Mouse (Mus musculus): ENCODE results near the gene Clec16a. TPM values are rescaled to one million over a fixed set of nuclear protein-coding genes. Genes with fewer than 3 reads are reported as not detected.
A peak's percentile ranks its signal among the peaks of the same experiment; 100 is the strongest.

The Clec16a gene
- polyA plus RNA-seq, 1 experiment from 2014 or later = 68.7 TPM

GRCm38 (mm10) chr16:10771769-10772510 lies 226.8 kb downstream of the Clec16a start:
- no peaks in the 10 kb centered on the region; the same call in 1 of the 2 replicates for H3K27me3 ChIP-seq (ENCODE audit: control insufficient read depth, insufficient read depth, low read length)
- no peak overlapping the region for H3K27ac ChIP-seq
- WGBS = 60% methylated on average over 19 of the region's 19 CpGs
- H3K9me3 ChIP-seq (ENCODE audit: control insufficient read depth, low read length) = no peaks in the 10 kb centered on the region
- no peaks in the 10 kb centered on the region for H3K36me3 ChIP-seq (replicated peaks; ENCODE audit: control insufficient read depth, insufficient read depth)
- DNase-seq (ENCODE audit: low spot score) (no peak), ATAC-seq (ENCODE audit: low FRiP score) (no peak)
- H3K4me3 ChIP-seq (replicated peaks; ENCODE audit: low read length) = no peak overlapping the region
- no peaks in the 10 kb centered on the region for H3K4me1 ChIP-seq (replicated peaks; ENCODE audit: control insufficient read depth, insufficient read depth, low read length)
- no peak overlapping the region for H3K9ac ChIP-seq
- no peak overlapping the region for H3K4me2 ChIP-seq (replicated peaks)

DNA sequence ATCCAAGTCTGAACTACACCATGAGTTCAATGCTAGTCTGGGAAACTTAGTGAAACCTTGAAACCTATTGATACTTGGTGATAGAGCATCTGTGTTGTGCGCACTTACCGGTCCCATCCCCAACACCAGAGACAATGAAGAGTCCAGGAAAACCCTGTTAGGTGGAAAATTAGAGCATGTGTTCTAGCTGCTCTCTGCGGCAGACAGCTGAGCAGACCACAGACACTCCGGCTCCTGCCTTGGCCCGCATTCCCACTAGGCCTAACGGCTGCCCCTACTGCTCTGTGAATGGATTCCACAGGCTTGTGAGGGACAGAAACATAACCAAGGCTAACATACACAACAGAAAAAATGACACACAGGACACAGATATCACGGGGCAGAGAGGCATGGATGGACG lies 228.4 kb downstream of the Clec16a start:
- H3K4me2 ChIP-seq (replicated peaks) = no peak overlapping the region
- no peaks in the 10 kb centered on the region for H3K9me3 ChIP-seq (ENCODE audit: control insufficient read depth, low read length)
- H3K36me3 ChIP-seq (replicated peaks; ENCODE audit: control insufficient read depth, insufficient read depth) = no peaks in the 10 kb centered on the region
- no peaks in the 10 kb centered on the region for H3K4me1 ChIP-seq (replicated peaks; ENCODE audit: control insufficient read depth, insufficient read depth, low read length)
- ATAC-seq (ENCODE audit: low FRiP score) (no peak), DNase-seq (ENCODE audit: low spot score) (no peak)
- no peak overlapping the region for H3K9ac ChIP-seq
- 81% methylated on average over 8 of the region's 8 CpGs for WGBS
- no peaks in the 10 kb centered on the region; the same call in 1 of the 2 replicates for H3K27me3 ChIP-seq (ENCODE audit: control insufficient read depth, insufficient read depth, low read length)
- H3K4me3 ChIP-seq (replicated peaks; ENCODE audit: low read length) = no peak overlapping the region
- H3K27ac ChIP-seq = no peak overlapping the region

- no peaks in the 10 kb centered on the region for H3K4me1 ChIP-seq (replicated peaks; ENCODE audit: control insufficient read depth, insufficient read depth, low read length)
- H3K9me3 ChIP-seq (ENCODE audit: control insufficient read depth, low read length) = no peaks in the 10 kb centered on the region
- no peak overlapping the region for H3K9ac ChIP-seq
- H3K27me3 ChIP-seq (ENCODE audit: control insufficient read depth, insufficient read depth, low read length) = no peaks in the 10 kb centered on the region; the same call in 1 of the 2 replicates
- DNase-seq (ENCODE audit: low spot score) (no peak), ATAC-seq (ENCODE audit: low FRiP score) (no peak)
- H3K4me2 ChIP-seq (replicated peaks) = no peak overlapping the region
- no peak overlapping the region for H3K4me3 ChIP-seq (replicated peaks; ENCODE audit: low read length)
- no peaks in the 10 kb centered on the region for H3K36me3 ChIP-seq (replicated peaks; ENCODE audit: control insufficient read depth, insufficient read depth)
- H3K27ac ChIP-seq = no peak overlapping the region
- 71% methylated on average over 4 of the region's 4 CpGs for WGBS
Observed at GRCm38 (mm10) chr16:10774726-10775125, 229.6 kb downstream of the Clec16a start.

GRCm38 (mm10) chr16:10776322-10776721 lies 231.2 kb downstream of the Clec16a start:
- WGBS = 77% methylated on average over 7 of the region's 7 CpGs
- H3K36me3 ChIP-seq (replicated peaks; ENCODE audit: control insufficient read depth, insufficient read depth) = no peaks in the 10 kb centered on the region
- no peaks in the 10 kb centered on the region for H3K9me3 ChIP-seq (ENCODE audit: control insufficient read depth, low read length)
- H3K27ac ChIP-seq = no peak overlapping the region
- no peak overlapping the region for H3K4me3 ChIP-seq (replicated peaks; ENCODE audit: low read length)
- no peak for DNase-seq (ENCODE audit: low spot score)
- no peak overlapping the region for H3K4me2 ChIP-seq (replicated peaks)
- no peaks in the 10 kb centered on the region for H3K27me3 ChIP-seq (ENCODE audit: control insufficient read depth, insufficient read depth, low read length)
- no peaks in the 10 kb centered on the region for H3K4me1 ChIP-seq (replicated peaks; ENCODE audit: control insufficient read depth, insufficient read depth, low read length)
- H3K9ac ChIP-seq = no peak overlapping the region
- no peak for ATAC-seq (ENCODE audit: low FRiP score)

DNA sequence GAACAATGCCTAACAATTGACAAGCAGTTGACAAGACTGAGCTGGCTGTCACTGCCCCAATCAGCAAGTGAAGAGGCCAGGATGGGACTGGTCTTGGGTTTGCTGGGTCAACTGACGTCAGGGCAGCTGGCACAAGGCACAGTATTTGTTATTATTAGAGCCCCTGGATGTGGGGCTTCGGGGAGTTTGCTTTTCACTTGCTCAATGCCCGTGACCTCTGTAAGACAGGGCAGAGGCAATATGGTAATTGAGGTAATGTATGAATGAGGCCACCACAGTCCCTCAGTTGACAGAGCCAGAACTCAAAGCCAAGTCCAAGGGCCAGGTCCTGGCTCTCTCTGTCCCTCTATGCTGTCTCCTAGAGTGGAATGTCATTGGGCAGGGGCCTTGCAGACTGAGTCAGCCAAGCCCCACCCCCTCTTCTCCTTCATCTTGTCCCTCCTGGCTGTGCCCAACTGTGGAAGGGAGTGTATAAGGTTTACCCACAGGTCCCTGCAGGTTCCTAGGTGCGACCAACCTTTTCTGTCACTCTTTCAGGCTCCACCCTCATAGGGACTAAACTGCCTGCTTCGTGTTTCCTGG lies 232.5 kb downstream of the Clec16a start:
- Histone ChIP-seq H3K27ac (no peak overlapping the region), H3K36me3 (replicated peaks; ENCODE audit: control insufficient read depth, insufficient read depth) (no peaks in the 10 kb centered on the region), H3K27me3 (ENCODE audit: control insufficient read depth, insufficient read depth, low read length) (0 out of 2 replicates have a peak, but pooled peaks cover 2% of the 10 kb centered on the region), H3K9me3 (ENCODE audit: control insufficient read depth, low read length) (no peaks in the 10 kb centered on the region), H3K4me1 (replicated peaks; ENCODE audit: control insufficient read depth, insufficient read depth, low read length) (0 out of 2 replicates have a peak, but pooled peaks cover 9% of the 10 kb centered on the region), H3K4me3 (replicated peaks; ENCODE audit: low read length) (no peak overlapping the region), H3K9ac (no peak overlapping the region), H3K4me2 (replicated peaks) (no peak overlapping the region)
- no peak for DNase-seq (ENCODE audit: low spot score)
- WGBS = 64% methylated on average over 5 of the region's 5 CpGs
- no peak for ATAC-seq (ENCODE audit: low FRiP score)

DNA sequence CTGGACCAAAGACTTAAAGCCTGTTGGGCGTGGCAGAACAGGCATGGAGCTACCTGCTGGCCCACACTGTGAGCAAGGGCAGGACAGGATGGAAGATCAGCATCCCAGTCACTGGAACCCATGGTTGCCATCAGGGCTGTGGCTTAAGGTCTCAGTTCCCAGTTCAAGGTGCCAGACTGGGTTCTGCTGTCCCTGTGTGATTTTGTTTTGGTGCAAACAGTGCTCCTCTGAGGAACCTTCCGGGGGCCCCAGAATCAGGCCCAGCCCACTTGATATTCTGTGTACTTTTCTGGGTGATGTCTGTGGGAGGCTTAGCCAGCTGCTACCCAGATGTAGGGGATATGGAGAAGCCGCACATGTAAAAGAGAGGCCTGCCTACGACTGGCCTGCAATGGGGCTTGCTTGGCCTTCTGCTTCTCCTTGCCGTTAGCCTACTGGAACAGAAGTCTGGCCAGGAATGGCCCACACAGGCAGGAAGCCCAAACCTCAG lies 235.5 kb downstream of the Clec16a start:
- Histone ChIP-seq H3K27me3 (ENCODE audit: control insufficient read depth, insufficient read depth, low read length) (peaks cover 22% of the 10 kb centered on the region), H3K4me1 (replicated peaks; ENCODE audit: control insufficient read depth, insufficient read depth, low read length) (peaks cover 23% of the 10 kb centered on the region; the same call in 1 of the 2 replicates), H3K4me2 (replicated peaks) (no peak overlapping the region), H3K27ac (no peak overlapping the region), H3K9ac (no peak overlapping the region), H3K36me3 (replicated peaks; ENCODE audit: control insufficient read depth, insufficient read depth) (no peaks in the 10 kb centered on the region), H3K4me3 (replicated peaks; ENCODE audit: low read length) (no peak overlapping the region), H3K9me3 (ENCODE audit: control insufficient read depth, low read length) (no peaks in the 10 kb centered on the region)
- DNase-seq (ENCODE audit: low spot score) = no peak
- no peak for ATAC-seq (ENCODE audit: low FRiP score)
- 89% methylated on average over 5 of the region's 5 CpGs for WGBS

- ATAC-seq (ENCODE audit: low FRiP score) (no peak), DNase-seq (ENCODE audit: low spot score) (no peak)
- Histone ChIP-seq H3K4me2 (replicated peaks) (no peak overlapping the region), H3K4me1 (replicated peaks; ENCODE audit: control insufficient read depth, insufficient read depth, low read length) (peaks cover 28% of the 10 kb centered on the region), H3K36me3 (replicated peaks; ENCODE audit: control insufficient read depth, insufficient read depth) (no peaks in the 10 kb centered on the region), H3K4me3 (replicated peaks; ENCODE audit: low read length) (no peak overlapping the region), H3K9ac (0 out of 2 replicates have a peak overlapping the region, but pooled peaks have one; percentile 16), H3K9me3 (ENCODE audit: control insufficient read depth, low read length) (no peaks in the 10 kb centered on the region), H3K27ac (no peak overlapping the region), H3K27me3 (ENCODE audit: control insufficient read depth, insufficient read depth, low read length) (peaks cover 22% of the 10 kb centered on the region)
- 43% methylated on average over 9 of the region's 9 CpGs for WGBS
Observed at GRCm38 (mm10) chr16:10781862-10782371, 236.8 kb downstream of the Clec16a start.

DNA sequence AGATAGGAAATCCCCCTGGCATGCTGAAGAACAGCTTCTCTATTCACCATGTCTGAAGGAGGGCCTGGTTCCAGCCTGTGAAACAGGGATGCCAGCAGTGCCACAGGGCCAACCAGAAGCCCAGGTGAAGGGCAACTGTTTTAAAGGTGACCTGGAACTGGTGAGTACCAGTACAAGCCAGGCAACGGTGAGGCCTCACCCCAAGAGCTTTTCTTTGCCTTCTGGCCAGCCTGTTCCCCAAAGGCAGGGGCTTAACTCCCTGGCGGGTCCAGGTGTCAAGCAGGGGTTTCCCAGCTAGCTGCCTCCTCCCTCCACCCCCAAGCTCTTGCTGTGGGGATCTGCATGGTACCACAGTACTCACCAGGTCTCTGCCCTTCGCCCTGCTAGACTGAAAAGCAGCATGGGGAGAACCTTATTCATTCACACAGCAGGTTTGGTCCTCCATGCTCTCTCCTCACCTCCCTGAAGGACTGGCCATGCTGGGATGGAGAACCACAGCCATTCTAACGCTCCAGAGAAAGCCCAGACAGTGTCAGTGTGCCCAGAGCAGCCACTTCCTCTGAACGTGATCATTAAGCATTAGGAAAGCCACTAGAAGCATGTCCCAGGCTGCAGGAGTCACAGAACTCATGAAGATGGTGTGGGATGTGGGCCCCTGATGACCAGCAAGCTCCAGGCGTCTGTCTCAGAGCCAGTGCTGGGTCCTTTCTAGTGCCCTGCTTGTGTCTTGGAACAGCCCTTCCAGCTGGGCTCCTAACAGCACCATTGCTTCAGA lies 237.4 kb downstream of the Clec16a start:
- H3K27ac ChIP-seq = no peak overlapping the region
- H3K36me3 ChIP-seq (replicated peaks; ENCODE audit: control insufficient read depth, insufficient read depth) = no peaks in the 10 kb centered on the region
- peak overlapping the region; percentile 97; the same call in 1 of the 2 replicates for H3K4me2 ChIP-seq (replicated peaks)
- DNase-seq (ENCODE audit: low spot score) (no peak), ATAC-seq (ENCODE audit: low FRiP score) (no peak)
- no peak overlapping the region for H3K4me3 ChIP-seq (replicated peaks; ENCODE audit: low read length)
- WGBS = 40% methylated on average over 6 of the region's 6 CpGs
- H3K9ac ChIP-seq = peak overlapping the region; percentile 16; the same call in 1 of the 2 replicates
- H3K27me3 ChIP-seq (ENCODE audit: control insufficient read depth, insufficient read depth, low read length) = peaks cover 22% of the 10 kb centered on the region
- H3K4me1 ChIP-seq (replicated peaks; ENCODE audit: control insufficient read depth, insufficient read depth, low read length) = peaks cover 28% of the 10 kb centered on the region
- no peaks in the 10 kb centered on the region for H3K9me3 ChIP-seq (ENCODE audit: control insufficient read depth, low read length)

DNA sequence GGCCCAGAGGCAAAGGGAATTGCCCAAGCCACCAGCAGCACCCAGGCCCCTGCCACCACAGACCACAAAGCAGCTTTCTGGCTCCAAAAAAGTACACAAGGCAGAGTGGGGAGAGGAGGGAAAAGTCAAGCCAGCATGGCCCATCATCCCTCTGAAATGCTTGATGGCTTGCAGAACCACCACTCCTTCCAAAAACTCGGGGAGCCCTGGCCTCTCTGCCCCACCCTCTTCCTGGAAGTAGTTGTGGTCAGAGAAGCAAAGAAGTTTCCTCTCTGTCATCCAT lies 238.0 kb downstream of the Clec16a start:
- Histone ChIP-seq H3K27me3 (ENCODE audit: control insufficient read depth, insufficient read depth, low read length) (peaks cover 22% of the 10 kb centered on the region), H3K4me2 (replicated peaks) (peak overlapping the region; percentile 97), H3K36me3 (replicated peaks; ENCODE audit: control insufficient read depth, insufficient read depth) (no peaks in the 10 kb centered on the region), H3K27ac (no peak overlapping the region), H3K9me3 (ENCODE audit: control insufficient read depth, low read length) (no peaks in the 10 kb centered on the region), H3K4me3 (replicated peaks; ENCODE audit: low read length) (no peak overlapping the region), H3K4me1 (replicated peaks; ENCODE audit: control insufficient read depth, insufficient read depth, low read length) (peaks cover 28% of the 10 kb centered on the region), H3K9ac (no peak overlapping the region)
- DNase-seq (ENCODE audit: low spot score) = no peak
- ATAC-seq (ENCODE audit: low FRiP score) = no peak
- 57% methylated on average over 1 of the region's 1 CpGs for WGBS
